Mouse (Mus musculus) gastrocnemius, adult 2 months (tissue): ENCODE measurements around the gene Fkbp2. TPM values are rescaled to one million over a fixed set of nuclear protein-coding genes. Genes with fewer than 3 reads are reported as not detected.

Source experiments
- DNase-seq: peaks from one replicate; pipeline ENCODE4 v3.0.0; 2022
- H3K27ac ChIP-seq: fragments of 200-600 bp; 2 replicates; pipeline ENCODE4 v1.8.1; 2022; ENCODE audit warnings: mild to moderate bottlenecking
- H3K4me3 ChIP-seq: fragments of 200-600 bp; 2 replicates; pipeline ENCODE4 v1.8.1; 2022; ENCODE audit warnings: mild to moderate bottlenecking, moderate library complexity
- CTCF ChIP-seq: fragments of 200-600 bp; IDR thresholded peaks from 2 replicates; pipeline ENCODE4 v1.8.1; 2022; ENCODE audit warnings: antibody characterized with exemption, mild to moderate bottlenecking, moderate library complexity
- intact Hi-C: fragments of 180-260 bp; cut with DNase I; formaldehyde crosslinking; loops from one replicate; pipeline ENCODE4 v1.15.1; 2025
- long read RNA-seq, 2 experiments: library from polyadenylated mRNA; stranded (forward); transcript quantifications; one replicate each; pipeline ENCODE4 v2.0.0; 2021
- total RNA-seq, 2 experiments: library from RNA; stranded (reverse); gene quantifications; 2 replicates each; pipeline ENCODE4 v1.2.3; 2021

Fkbp2 gene
- total RNA-seq = 10 to 100 TPM in 1 of 2 experiments, 1 to 10 TPM in 1; 7.9 to 11.2 TPM
- long read RNA-seq, experiment 1, transcript Fkbp2-202 (6 exons, 664 nt) = major isoform, 6 of 8 reads
- long read RNA-seq, experiment 1, partial matches to known transcripts = 0 of 8 reads
- long read RNA-seq, experiment 1, other reads (novel, unspliced or antisense) = 0 of 8 reads
- long read RNA-seq, experiment 2, transcript Fkbp2-201 (6 exons, 642 nt) = major isoform, 6 of 10 reads
- long read RNA-seq, experiment 2, partial matches to known transcripts = 1 of 10 reads
- long read RNA-seq, experiment 2, other reads (novel, unspliced or antisense) = 1 of 10 reads

- no peak for TF ChIP-seq CTCF
- Histone ChIP-seq H3K27ac (peak within 1 kb of the TSS; percentile 100), H3K4me3 (peak within 1 kb of the TSS; percentile 95)
- intact Hi-C loops = no loop called here
- DNase-seq = peak; percentile 99
These were observed at the start of gene Fkbp2 for GRCm38 (mm10) chr19:6980381-6981093. Fkbp2 (minus strand) TSS chr19:6980501.

GRCm38 (mm10) chr19:7029531-7029930 lies 49.2 kb upstream of the Fkbp2 start:
- no peak for DNase-seq
- Histone ChIP-seq H3K27ac (no peak overlapping the region), H3K4me3 (no peak overlapping the region)
- TF ChIP-seq CTCF = no peak
- intact Hi-C loops = no loop called here

- peak; percentile 53 for DNase-seq
- H3K27ac ChIP-seq = peak overlapping the region; percentile 38
- intact Hi-C loops = loop anchor here (1.0 kb wide), 1 partner anchor 96 kb away; no protein-coding TSS in a partner anchor
- TF ChIP-seq CTCF = peak; percentile 68
- H3K4me3 ChIP-seq = no peak overlapping the region
These were observed 39.9 kb upstream of the Fkbp2 start for GRCm38 (mm10) chr19:7020224-7020641.

- peak; percentile 40 for DNase-seq
- no peak for TF ChIP-seq CTCF
- intact Hi-C loops = no loop called here
- Histone ChIP-seq H3K4me3 (peak within 1 kb of the TSS; percentile 51), H3K27ac (peak within 1 kb of the TSS; percentile 59)
These were observed 38.9 kb upstream of the Fkbp2 start, which contains the start of gene Fermt3 for GRCm38 (mm10) chr19:7019191-7019590. Fermt3 (minus strand) TSS chr19:7019469.

GRCm38 (mm10) chr19:7018546-7018945 lies 38.2 kb upstream of the Fkbp2 start:
- Histone ChIP-seq H3K4me3 (peak overlapping the region; percentile 51), H3K27ac (peak overlapping the region; percentile 59; the same call in 1 of the 2 replicates)
- intact Hi-C loops = no loop called here
- no peak for DNase-seq
- TF ChIP-seq CTCF = no peak

GRCm38 (mm10) chr19:7017541-7018457 lies 37.5 kb upstream of the Fkbp2 start:
- intact Hi-C loops = no loop called here
- H3K4me3 ChIP-seq = peak overlapping the region; percentile 51
- DNase-seq = no peak
- H3K27ac ChIP-seq = 0 out of 2 replicates have a peak overlapping the region, but pooled peaks have one; percentile 4
- TF ChIP-seq CTCF = no peak

- Histone ChIP-seq H3K4me3 (no peak overlapping the region), H3K27ac (no peak overlapping the region)
- TF ChIP-seq CTCF = no peak
- intact Hi-C loops = no loop called here
- no peak for DNase-seq
These were observed 34.3 kb upstream of the Fkbp2 start for GRCm38 (mm10) chr19:7014481-7015135.

GRCm38 (mm10) chr19:7013984-7014383 lies 33.7 kb upstream of the Fkbp2 start:
- no peak overlapping the region for H3K4me3 ChIP-seq
- DNase-seq = no peak
- intact Hi-C loops = no loop called here
- TF ChIP-seq CTCF = no peak
- no peak overlapping the region for H3K27ac ChIP-seq

GRCm38 (mm10) chr19:7012426-7012825 lies 32.1 kb upstream of the Fkbp2 start:
- TF ChIP-seq CTCF = no peak
- intact Hi-C loops = no loop called here
- DNase-seq = no peak
- Histone ChIP-seq H3K27ac (no peak overlapping the region), H3K4me3 (no peak overlapping the region)

- TF ChIP-seq CTCF = no peak
- DNase-seq = no peak
- intact Hi-C loops = no loop called here
- no peak overlapping the region for H3K4me3 ChIP-seq
- H3K27ac ChIP-seq = no peak overlapping the region
These were observed 26.7 kb upstream of the Fkbp2 start for GRCm38 (mm10) chr19:7006892-7007593.

GRCm38 (mm10) chr19:6999360-7000063 lies 19.2 kb upstream of the Fkbp2 start:
- H3K27ac ChIP-seq = no peak overlapping the region
- H3K4me3 ChIP-seq = no peak overlapping the region
- DNase-seq = no peak
- intact Hi-C loops = no loop called here
- no peak for TF ChIP-seq CTCF
